Mouse (Mus musculus): ENCODE measurements around the gene Zfp964. TPM values are rescaled to one million over a fixed set of nuclear protein-coding genes. Genes with fewer than 3 reads are reported as not detected.

Gene Zfp964
- polyA plus RNA-seq, 1 experiment from 2014 or later, result 2.6 TPM

Other genes with a start within 250 kb of the Zfp964 start
- not detected in 2 replicates for gene Gm9495, start 200.9 kb upstream of the Zfp964 start, polyA plus RNA-seq (2015; fragmentation: Nextera tagmentation; extraction: Ambion mirVana)
- gene Gm7697, start 131.5 kb upstream of the Zfp964 start, polyA plus RNA-seq (2015; fragmentation: Nextera tagmentation; extraction: Ambion mirVana), result not detected in 2 replicates
- 39.5 and 41.8 TPM in 2 replicates for gene Zfp868, start 28.9 kb upstream of the Zfp964 start, polyA plus RNA-seq (2015; fragmentation: Nextera tagmentation; extraction: Ambion mirVana)
- 26.1 and 27.5 TPM in 2 replicates for gene Zfp869, start 56.2 kb downstream of the Zfp964 start, polyA plus RNA-seq (2015; fragmentation: Nextera tagmentation; extraction: Ambion mirVana)
- 9.1 and 10.6 TPM in 2 replicates for gene Zfp963, start 95.5 kb downstream of the Zfp964 start, polyA plus RNA-seq (2015; fragmentation: Nextera tagmentation; extraction: Ambion mirVana)
- gene Gm20422, start 120.4 kb downstream of the Zfp964 start, polyA plus RNA-seq (2015; fragmentation: Nextera tagmentation; extraction: Ambion mirVana), result 0.23 TPM in 1 of 2 replicates, not detected in the other
- 59.1 and 59.8 TPM in 2 replicates for gene Atp13a1, start 136.7 kb downstream of the Zfp964 start, polyA plus RNA-seq (2015; fragmentation: Nextera tagmentation; extraction: Ambion mirVana)
- gene Zfp866, start 136.7 kb downstream of the Zfp964 start, polyA plus RNA-seq (2015; fragmentation: Nextera tagmentation; extraction: Ambion mirVana), result 46.1 and 47.4 TPM in 2 replicates
- 38.5 and 43.2 TPM in 2 replicates for gene Gmip, start 154.2 kb downstream of the Zfp964 start, polyA plus RNA-seq (2015; fragmentation: Nextera tagmentation; extraction: Ambion mirVana)
- 0.76 and 0.80 TPM in 2 replicates for gene Lpar2, start 167.9 kb downstream of the Zfp964 start, polyA plus RNA-seq (2015; fragmentation: Nextera tagmentation; extraction: Ambion mirVana)
- 58.2 and 62.1 TPM in 2 replicates for gene Pbx4, start 178.0 kb downstream of the Zfp964 start, polyA plus RNA-seq (2015; fragmentation: Nextera tagmentation; extraction: Ambion mirVana)
- gene Cilp2, start 233.2 kb downstream of the Zfp964 start, polyA plus RNA-seq (2015; fragmentation: Nextera tagmentation; extraction: Ambion mirVana), result 5.8 and 5.9 TPM in 2 replicates
- gene Tssk6, start 247.7 kb downstream of the Zfp964 start, polyA plus RNA-seq (2015; fragmentation: Nextera tagmentation; extraction: Ambion mirVana), result 4.5 and 4.7 TPM in 2 replicates
- 171 and 172 TPM in 2 replicates for gene Ndufa13, start 248.1 kb downstream of the Zfp964 start, polyA plus RNA-seq (2015; fragmentation: Nextera tagmentation; extraction: Ambion mirVana)
- 9.6 and 12.2 TPM in 2 replicates for gene Yjefn3, start 248.2 kb downstream of the Zfp964 start, polyA plus RNA-seq (2015; fragmentation: Nextera tagmentation; extraction: Ambion mirVana)

All from midbrain, embryonic 15.5 days (tissue).